Mouse (Mus musculus) lung, postnatal 0 days (tissue): ENCODE results near the gene Fnip1.

Experiments used
- CTCF ChIP-seq: IDR thresholded peaks from 2 replicates; pipeline ENCODE4 v1.5.1; 2016; ENCODE audit warnings: antibody characterized with exemption, mild to moderate bottlenecking
- EP300 ChIP-seq: IDR thresholded peaks from 2 replicates; pipeline ENCODE4 v1.6.1; 2016; ENCODE audit warnings: antibody characterized with exemption, mild to moderate bottlenecking, control low read depth

GRCm38 (mm10) chr11:54533834-54534233 is 95.8 kb downstream of the Fnip1 start:
- TF ChIP-seq CTCF = no peak
- no peak for TF ChIP-seq EP300
